Mouse (Mus musculus) T-cell, adult 2 months (primary cell): ENCODE results near the gene Psmd3.
"Not testable (repeated sequence)": the region's sequence is repeated elsewhere in the genome, so short reads cannot be mapped to it uniquely, and the experiment has no call there.

Source experiments
- DNase-seq: peaks from one replicate; pipeline ENCODE4 v3.0.0; 2022; ENCODE audit warnings: low spot score

Gene Psmd3

DNA sequence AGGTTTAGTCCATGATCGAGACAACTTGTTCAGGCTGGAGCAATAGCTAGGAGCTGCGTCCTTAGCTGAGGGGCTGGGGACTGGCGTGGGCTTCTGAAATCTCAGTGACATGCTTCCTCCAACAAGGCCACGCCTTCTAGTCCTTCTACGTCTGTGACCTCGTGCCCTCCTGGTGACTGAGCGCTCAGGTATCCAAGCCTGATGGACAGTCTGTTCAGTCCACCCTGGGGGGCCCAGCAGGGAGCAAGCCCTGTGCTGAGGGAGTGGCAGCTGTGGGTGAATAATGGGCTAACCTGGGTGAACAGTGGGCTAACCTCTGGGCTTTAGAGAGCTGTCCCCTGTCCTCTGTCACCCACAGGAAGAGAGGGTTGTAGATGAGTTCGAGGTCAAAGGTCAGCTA is 5.7 kb downstream of the Psmd3 start:
- no peak for DNase-seq

DNA sequence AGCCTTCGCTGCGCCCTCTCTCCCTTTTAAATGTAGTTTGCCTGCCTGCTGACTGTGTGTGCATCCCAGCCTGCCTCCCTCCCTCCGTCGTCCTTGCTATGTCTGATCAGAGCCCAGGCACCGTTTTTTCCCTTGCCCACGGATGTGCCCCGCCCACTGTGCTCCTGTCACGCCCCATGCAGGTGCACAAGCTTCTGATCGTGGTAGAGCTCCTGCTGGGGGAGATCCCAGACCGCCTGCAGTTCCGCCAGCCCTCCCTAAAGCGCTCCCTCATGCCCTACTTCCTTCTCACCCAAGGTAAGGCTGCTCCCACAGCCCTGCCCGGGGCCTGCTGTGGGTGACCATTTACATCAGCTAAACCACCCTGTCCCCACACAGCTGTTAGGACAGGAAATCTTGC is 10.8 kb downstream of the Psmd3 start:
- DNase-seq = no peak

DNA sequence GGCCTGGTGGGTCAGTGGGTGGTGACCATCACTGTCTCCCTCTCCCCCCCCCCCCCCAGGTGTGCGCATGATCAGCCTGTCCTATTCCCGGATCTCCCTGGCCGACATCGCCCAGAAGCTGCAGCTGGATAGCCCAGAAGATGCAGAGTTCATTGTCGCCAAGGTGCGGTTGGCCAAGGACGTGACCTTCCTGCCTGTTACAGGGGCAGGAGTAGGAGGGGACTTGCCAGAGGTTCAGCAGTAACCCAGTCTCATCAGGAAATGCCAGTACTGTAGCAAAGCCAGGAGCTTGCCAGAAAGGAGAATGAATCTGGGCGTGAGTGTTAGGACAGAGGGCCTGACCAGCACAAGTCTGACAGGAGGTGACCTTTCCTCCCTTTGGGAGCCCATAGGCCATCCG is 11.4 kb downstream of the Psmd3 start:
- no peak for DNase-seq

DNA sequence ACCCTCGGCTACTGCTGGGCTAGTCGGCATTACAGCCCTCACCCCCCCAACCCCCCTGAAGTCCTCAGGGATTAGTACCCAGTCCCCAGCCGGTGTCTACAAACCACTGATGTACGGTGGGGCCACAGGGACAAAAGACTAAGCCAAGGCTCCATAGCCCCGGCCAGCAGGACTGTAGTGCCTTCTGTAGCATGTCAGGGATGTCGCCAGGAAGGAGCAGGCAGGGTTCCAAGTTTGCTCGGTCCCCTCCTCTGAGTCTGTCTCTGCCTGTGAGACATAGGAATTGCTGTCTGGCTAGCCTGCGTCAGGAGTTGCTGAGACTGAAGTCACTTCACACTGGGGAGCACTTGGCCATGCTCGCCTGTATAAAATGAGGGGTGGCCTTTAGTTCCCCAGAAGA is 11.9 kb downstream of the Psmd3 start:
- DNase-seq = no peak

DNA sequence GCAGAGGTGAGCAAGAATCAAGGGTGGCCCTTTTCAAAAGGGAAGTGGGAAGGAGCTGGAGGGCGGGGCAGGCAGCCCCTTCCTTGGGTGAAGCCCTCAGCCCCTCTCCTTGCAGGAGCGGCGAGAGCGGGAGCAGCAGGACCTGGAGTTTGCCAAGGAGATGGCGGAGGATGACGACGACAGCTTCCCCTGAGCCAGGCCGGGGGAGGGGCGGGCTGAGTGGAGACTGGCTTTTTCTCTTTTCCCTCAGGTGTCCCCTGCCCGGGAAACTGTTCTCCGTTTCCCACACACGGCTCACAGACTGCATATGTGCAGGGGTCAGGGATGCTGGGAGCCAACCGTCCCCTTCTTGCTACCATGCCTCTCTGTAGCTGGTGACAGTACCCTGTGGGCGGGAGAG is 13.1 kb downstream of the Psmd3 start:
- DNase-seq = no peak

GRCm38 (mm10) chr11:98696454-98697216 is 14.3 kb downstream of the Psmd3 start:
- DNase-seq = no peak

GRCm38 (mm10) chr11:98697225-98697624 is 14.9 kb downstream of the Psmd3 start:
- DNase-seq = no peak

- no peak for DNase-seq
Observed at GRCm38 (mm10) chr11:98698849-98699640, 16.7 kb downstream of the Psmd3 start.

DNA sequence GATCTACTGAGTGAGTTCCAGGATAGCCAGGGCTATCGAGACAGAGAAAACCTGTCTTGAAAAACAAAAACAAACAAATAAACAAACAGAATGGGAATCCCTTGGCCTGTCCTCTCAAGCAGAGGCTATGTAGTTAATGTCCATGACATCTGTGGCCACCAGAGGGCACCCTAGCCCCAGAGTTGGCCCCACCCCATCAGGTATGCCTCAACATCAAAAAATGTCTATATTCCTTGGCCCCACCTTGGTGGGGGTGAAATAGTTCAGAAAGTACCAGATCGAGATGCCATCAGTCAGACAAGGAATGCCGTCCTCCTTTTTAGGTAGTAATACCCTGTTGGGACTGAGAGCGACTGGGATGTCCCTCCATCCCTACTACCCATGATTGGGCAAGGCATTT is 17.6 kb downstream of the Psmd3 start:
- peak; percentile 78 for DNase-seq

GRCm38 (mm10) chr11:98701213-98701670 is 18.9 kb downstream of the Psmd3 start, which contains the start of gene Csf3:
Gene Csf3 (plus strand): TSS chr11:98701263.
- DNase-seq = no peak

DNA sequence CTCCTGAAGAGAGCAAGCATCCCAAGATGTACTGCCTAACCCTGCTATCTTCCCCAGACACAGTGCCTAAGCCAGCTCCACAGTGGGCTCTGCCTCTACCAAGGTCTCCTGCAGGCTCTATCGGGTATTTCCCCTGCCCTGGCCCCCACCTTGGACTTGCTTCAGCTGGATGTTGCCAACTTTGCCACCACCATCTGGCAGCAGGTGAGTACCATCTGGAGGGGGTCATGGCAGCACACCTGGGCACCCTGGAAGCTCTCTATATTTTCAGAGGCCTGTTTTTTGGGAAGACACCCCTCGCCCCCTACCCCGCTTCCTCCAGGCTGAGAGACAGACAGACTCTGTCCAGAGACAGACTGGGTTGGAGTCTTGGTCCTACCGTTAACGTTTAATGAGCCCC is 20.0 kb downstream of the Psmd3 start:
- no peak for DNase-seq

GRCm38 (mm10) chr11:98705021-98705420 is 22.7 kb downstream of the Psmd3 start:
- no peak for DNase-seq

DNA sequence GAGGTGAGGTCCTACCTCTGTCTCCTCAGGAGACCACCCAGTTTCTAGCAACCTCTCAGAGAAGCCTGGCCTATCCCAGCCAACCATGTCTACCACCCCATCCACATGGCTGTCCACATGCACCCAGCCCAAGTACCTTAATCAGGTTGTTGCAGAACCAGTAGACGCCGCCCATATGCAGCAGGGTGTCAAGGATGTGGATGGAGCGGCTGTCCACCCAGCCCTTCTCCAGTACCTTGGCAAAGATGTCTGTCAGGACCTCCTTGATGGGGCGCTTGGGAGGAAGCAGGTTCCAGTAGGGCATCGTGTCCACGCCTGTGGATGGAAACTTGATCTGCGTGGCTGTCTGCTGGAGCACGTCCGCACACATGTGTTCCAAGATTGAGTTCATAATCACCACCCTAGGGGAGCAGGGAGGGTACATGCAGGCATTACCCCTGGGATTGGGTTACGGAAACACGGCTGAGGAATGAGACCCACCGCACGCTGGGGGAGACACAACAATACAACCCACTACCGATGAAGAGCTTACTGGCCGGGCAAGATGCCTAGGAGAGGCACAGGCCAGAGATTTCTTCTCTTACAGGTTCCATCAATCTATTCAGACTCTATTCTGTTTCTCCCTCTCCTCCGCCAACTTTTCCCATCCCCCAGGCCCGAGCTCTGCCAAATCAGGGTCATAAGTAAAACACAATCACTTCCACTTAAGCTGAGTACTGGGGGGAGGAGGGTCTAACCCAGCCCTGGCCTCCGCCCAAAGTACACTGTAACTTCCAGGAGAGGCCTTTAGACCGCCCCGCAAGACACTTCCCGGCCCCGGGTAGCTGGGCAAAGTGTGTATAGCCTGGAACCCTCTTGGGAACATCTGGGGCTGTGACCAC is 25.3 kb downstream of the Psmd3 start:
- no peak for DNase-seq

- no peak for DNase-seq
Observed at GRCm38 (mm10) chr11:98708282-98708956, 26.1 kb downstream of the Psmd3 start.

DNA sequence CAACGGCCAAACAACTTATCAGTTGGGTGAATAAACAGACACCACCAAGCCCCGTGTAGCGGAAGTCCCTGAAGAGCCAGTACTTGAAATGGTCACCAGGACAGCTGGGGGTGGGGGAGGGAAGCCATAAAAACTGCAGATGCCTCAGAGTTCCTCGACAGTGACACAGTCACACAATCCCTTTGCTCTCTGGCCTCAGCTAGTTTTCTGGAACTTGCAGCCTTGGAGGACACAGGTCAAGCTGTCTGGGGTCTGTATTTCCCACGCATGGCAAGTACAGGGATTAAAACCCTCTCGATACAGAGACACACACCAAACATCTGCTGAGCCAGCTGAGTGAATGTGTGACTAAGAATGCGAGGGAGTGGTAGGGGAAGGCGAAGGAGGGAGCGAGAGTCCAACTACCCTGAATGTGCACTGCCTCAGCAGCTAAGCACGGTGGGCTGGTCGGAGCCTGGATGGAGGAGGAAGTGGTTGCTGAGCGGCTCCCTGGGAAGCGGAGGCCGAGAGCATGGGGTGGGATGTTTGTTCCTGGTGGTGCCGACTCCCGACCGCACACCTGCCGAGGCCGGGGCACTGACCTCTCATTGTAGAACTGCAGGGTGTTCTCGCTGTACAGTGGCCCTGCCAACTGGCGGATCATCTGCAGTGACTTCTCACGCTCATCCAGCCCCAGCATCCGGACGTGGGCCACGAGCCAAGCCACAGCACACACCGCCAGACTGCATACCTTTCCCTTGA is 26.8 kb downstream of the Psmd3 start:
- DNase-seq = peak; percentile 28

DNA sequence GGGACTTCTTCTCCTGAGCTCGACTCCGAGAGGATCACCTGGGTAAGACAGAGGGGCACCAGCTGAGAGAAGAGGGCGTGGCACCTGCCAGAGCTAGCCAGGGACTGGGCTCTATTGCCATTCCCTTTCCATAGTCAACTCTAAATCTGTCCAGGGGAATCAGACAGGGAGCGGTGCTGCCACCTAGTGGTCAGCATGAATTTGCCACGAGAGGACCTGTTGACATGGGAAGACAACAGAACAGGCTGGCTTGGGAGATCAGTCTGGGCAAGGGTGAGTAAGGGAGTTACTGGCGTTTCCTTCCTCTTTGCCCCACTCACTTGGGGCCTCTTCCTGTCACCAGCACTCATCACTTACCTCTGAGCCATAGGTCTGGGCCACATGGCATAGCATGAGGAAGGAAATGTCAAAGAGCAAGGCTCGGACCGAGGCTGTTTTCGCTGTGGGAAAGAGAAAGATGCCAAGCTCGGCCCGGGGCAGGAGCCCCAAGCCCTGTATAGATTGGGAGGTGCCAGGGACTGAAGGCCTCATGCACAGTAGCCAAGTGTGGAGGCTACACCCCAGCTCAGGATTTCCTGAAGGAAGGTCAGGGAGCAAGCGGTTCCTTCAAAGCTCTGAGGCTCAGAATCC is 28.2 kb downstream of the Psmd3 start:
- peak; percentile 62 for DNase-seq

GRCm38 (mm10) chr11:98711046-98711434 is 28.7 kb downstream of the Psmd3 start:
- DNase-seq = no peak

- not testable (repeated sequence) for DNase-seq
Observed at GRCm38 (mm10) chr11:98712009-98712408, 29.7 kb downstream of the Psmd3 start.

DNA sequence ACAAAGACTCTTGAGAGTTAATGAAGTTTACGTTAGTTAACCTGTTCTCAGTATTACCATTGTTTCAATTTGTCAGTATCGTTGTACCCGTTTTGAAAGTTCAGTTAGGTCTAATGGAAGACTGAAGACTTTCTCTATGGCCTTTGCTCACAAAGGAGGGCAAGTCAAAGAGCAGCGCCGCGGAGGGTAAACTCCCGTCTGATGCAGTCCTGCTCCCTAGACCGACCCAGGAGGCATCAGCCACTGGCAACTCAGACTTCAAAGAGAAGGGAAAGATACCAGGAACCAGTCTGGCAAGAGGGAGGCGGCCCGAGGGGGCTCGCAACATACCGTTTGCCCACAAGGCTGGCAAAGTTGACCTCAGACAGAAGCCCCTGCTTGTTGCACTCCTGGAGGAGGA is 31.3 kb downstream of the Psmd3 start:
- DNase-seq = no peak

GRCm38 (mm10) chr11:98715946-98716345 is 33.6 kb downstream of the Psmd3 start:
- DNase-seq = no peak

GRCm38 (mm10) chr11:98717904-98718303 is 35.5 kb downstream of the Psmd3 start:
- peak; percentile 47 for DNase-seq
